Mouse (Mus musculus) midbrain, postnatal 0 days (tissue): Measurements from ENCODE around the gene Gm49373. TPM values are rescaled to one million over a fixed set of nuclear protein-coding genes. Genes with fewer than 3 reads are reported as not detected.
A peak's percentile ranks its signal among the peaks of the same experiment; 100 is the strongest.

Source experiments
- ATAC-seq: fragments of 200-750 bp; cut with Nextera tagmentation; 2 replicates; pipeline ENCODE4 v1.8.0; 2017; ENCODE audit warnings: moderate number of reproducible peaks, mild to moderate bottlenecking, moderate TSS enrichment, moderate library complexity; ENCODE audit not compliant: low FRiP score
- DNase-seq: peaks from one replicate; pipeline ENCODE4 v3.0.0-alpha.2; 2015; ENCODE audit warnings: low spot score
- H3K27ac ChIP-seq: fragments of 300-500 bp; sonication (generic); 2 replicates; pipeline ENCODE4 v1.5.1; 2014; ENCODE audit warnings: low read depth, mild to moderate bottlenecking, low read length, mixed read lengths
- H3K27me3 ChIP-seq: fragments of 300-500 bp; sonication (generic); 2 replicates; pipeline ENCODE4 v1.6.1; 2014; ENCODE audit warnings: low read length, control low read depth, mixed read lengths; ENCODE audit not compliant: insufficient read depth
- H3K36me3 ChIP-seq: fragments of 300-500 bp; sonication (generic); 2 replicates; pipeline ENCODE4 v1.6.1; 2014; ENCODE audit warnings: low read length, control low read depth, mixed read lengths; ENCODE audit not compliant: insufficient read depth
- H3K4me1 ChIP-seq: fragments of 300-500 bp; sonication (generic); 2 replicates; pipeline ENCODE4 v1.6.1; 2014; ENCODE audit warnings: mild to moderate bottlenecking, control low read depth, antibody characterized with exemption, low read length, mixed read lengths; ENCODE audit not compliant: insufficient read depth
- H3K4me2 ChIP-seq: fragments of 300-500 bp; sonication (generic); 2 replicates; pipeline ENCODE4 v1.6.1; 2014; ENCODE audit warnings: low read depth, mild to moderate bottlenecking, low read length, mixed read lengths; ENCODE audit not compliant: poor library complexity, severe bottlenecking
- H3K4me3 ChIP-seq: fragments of 300-500 bp; sonication (generic); 2 replicates; pipeline ENCODE4 v1.5.1; 2014; ENCODE audit warnings: low read depth, mild to moderate bottlenecking, low read length, moderate library complexity
- H3K9ac ChIP-seq: fragments of 300-500 bp; sonication (generic); replicated peaks from 2 replicates; pipeline ENCODE4 v1.6.1; 2014; ENCODE audit warnings: mild to moderate bottlenecking, low read length, moderate library complexity, mixed read lengths; ENCODE audit not compliant: poor library complexity, severe bottlenecking
- H3K9me3 ChIP-seq: fragments of 300-500 bp; sonication (generic); 2 replicates; pipeline ENCODE4 v1.6.1; 2016; ENCODE audit warnings: low read length, control low read depth
- CTCF ChIP-seq: IDR thresholded peaks from 2 replicates; pipeline ENCODE4 v1.5.1; 2016; ENCODE audit warnings: antibody characterized with exemption, mild to moderate bottlenecking
- WGBS: fragments of 180-500 bp; shearing (Covaris S2); extraction: QIAGEN DNeasy Blood & Tissue Kit; methylation state at CpG from one replicate; pipeline ENCODE4 v1.1.7; 2014; 5-methylcytosine and 5-hydroxymethylcytosine counted together
- polyA plus RNA-seq: library from polyadenylated mRNA; unstranded; fragments of >200 nt; fragmentation: Nextera tagmentation; extraction: Ambion mirVana; gene quantifications from 2 replicates; pipeline ENCODE4 v1.2.1, GENCODE M21; 2015
- total RNA-seq: library from RNA; depleted of rRNA; stranded (reverse); fragments of >200 nt; gene quantifications from 2 replicates; pipeline ENCODE4 v1.2.3, GENCODE M21; 2014

The Gm49373 gene
- total and polyA plus RNA-seq, 2 experiments from 2014 or later, result 0.94 to 2.7 TPM

DNA sequence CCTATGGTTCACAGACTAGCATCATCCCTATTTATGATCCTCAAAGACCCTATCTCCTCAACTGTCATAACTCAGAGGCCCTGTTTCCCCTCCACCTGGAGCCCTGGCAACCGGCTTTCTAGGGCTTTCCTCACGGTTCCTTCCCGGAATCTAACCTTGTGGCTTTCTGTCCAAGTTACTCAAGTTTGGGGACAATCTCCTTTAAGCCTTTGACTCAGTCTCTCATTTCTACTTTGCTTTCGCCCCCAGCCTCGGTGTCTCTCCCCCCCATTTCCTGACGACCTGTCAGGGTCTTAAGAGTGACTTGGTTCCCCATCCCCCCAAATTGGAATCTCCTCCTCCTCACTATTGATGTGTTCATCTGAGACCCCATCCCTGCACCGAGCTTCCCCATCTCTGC is 40.4 kb downstream of the Gm49373 start:
- no peaks in the 10 kb centered on the region for H3K36me3 ChIP-seq
- H3K9ac ChIP-seq, result peak overlapping the region; percentile 70
- peak overlapping the region; percentile 98 for H3K4me2 ChIP-seq
- DNase-seq (no peak), ATAC-seq (no peak)
- no peak overlapping the region for H3K27ac ChIP-seq
- H3K27me3 ChIP-seq, result peaks cover 75% of the 10 kb centered on the region
- 3% methylated on average over 7 of the region's 7 CpGs for WGBS
- peak overlapping the region; percentile 58 for H3K4me3 ChIP-seq
- peaks cover 36% of the 10 kb centered on the region; the same call in 1 of the 2 replicates for H3K4me1 ChIP-seq
- no peak for TF ChIP-seq CTCF
- H3K9me3 ChIP-seq, result no peaks in the 10 kb centered on the region

DNA sequence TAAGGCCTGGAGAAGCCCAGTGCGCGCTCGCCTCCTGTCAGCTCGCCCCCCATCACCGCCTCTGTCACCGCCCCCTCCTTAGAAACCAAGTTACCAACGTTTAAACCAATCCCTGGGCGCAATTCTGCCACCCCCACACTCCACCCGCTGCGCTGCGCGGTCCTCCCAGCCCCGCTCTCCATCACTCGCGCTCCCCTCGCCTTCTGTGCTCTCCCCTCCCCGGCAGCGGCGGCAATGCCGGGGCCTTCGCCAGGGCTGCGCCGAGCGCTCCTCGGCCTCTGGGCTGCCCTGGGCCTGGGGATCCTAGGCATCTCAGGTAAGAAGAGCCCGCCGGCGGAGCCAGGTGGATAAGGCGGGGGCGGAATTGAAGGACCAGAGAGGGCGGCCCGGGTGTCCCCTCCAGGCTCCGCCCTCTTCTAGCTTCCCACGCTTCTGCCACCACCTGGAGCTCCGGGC is 41.0 kb downstream of the Gm49373 start, which contains the start of gene Icam5:
Icam5 (plus strand) TSS at position 178 of the 456 bp plus-strand sequence.
- H3K27ac ChIP-seq, result peak within 1 kb of the TSS; percentile 52
- H3K27me3 ChIP-seq, result peaks cover 71% of the 10 kb centered on the region
- no peaks in the 10 kb centered on the region for H3K9me3 ChIP-seq
- DNase-seq (peak; percentile 59), ATAC-seq (peak; percentile 17; the same call in 1 of the 2 replicates)
- peak within 1 kb of the TSS; percentile 70 for H3K9ac ChIP-seq
- H3K4me1 ChIP-seq, result peaks cover 32% of the 10 kb centered on the region; the same call in 1 of the 2 replicates
- no peak; the same call in 1 of the 2 replicates for TF ChIP-seq CTCF
- no peaks in the 10 kb centered on the region for H3K36me3 ChIP-seq
- H3K4me3 ChIP-seq, result peak within 1 kb of the TSS; percentile 58
- WGBS, result 2% methylated on average over 33 of the region's 35 CpGs
- H3K4me2 ChIP-seq, result peak within 1 kb of the TSS; percentile 98

GRCm38 (mm10) chr9:21031251-21031895 is 41.5 kb downstream of the Gm49373 start:
- H3K4me2 ChIP-seq, result peak overlapping the region; percentile 98
- no peaks in the 10 kb centered on the region for H3K36me3 ChIP-seq
- ATAC-seq, result peak; percentile 60
- WGBS, result under 1% methylated on average over 36 of the region's 36 CpGs
- H3K9ac ChIP-seq, result peak overlapping the region; percentile 70
- H3K9me3 ChIP-seq, result no peaks in the 10 kb centered on the region
- peaks cover 66% of the 10 kb centered on the region for H3K27me3 ChIP-seq
- peaks cover 26% of the 10 kb centered on the region; the same call in 1 of the 2 replicates for H3K4me1 ChIP-seq
- H3K27ac ChIP-seq, result peak overlapping the region; percentile 52
- no peak; the same call in 1 of the 2 replicates for TF ChIP-seq CTCF
- peak overlapping the region; percentile 58 for H3K4me3 ChIP-seq
- DNase-seq, result peak; percentile 70

DNA sequence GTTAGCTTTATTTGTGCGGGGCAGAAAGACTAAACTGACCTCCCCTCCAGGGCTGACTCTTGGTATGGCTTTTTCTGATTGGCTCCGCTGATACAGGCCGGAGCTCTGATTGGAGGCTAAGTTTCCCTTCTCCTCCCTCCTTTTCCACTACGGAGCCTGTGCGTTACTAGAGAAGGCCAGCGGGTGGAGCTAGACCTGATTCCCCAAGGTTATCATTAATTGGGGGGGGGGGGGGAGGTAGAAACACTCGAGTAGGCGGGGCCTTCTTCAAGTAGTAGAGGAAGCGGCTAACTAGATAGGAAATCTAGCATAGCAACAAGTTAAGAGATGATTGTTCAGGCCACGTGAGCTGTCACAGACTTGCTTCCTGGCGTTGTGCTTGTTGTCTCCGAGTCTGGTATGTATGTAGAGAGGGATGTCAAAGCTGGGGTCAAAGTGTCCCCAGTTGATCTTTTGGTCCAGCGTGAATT is 42.1 kb downstream of the Gm49373 start:
- Histone ChIP-seq H3K9ac (no peak overlapping the region), H3K4me3 (peak overlapping the region; percentile 58), H3K4me2 (peak overlapping the region; percentile 98), H3K9me3 (no peaks in the 10 kb centered on the region), H3K36me3 (no peaks in the 10 kb centered on the region), H3K27me3 (peaks cover 61% of the 10 kb centered on the region), H3K4me1 (peaks cover 24% of the 10 kb centered on the region; the same call in 1 of the 2 replicates), H3K27ac (peak overlapping the region; percentile 52)
- ATAC-seq, result peak; percentile 69
- peak; percentile 73 for TF ChIP-seq CTCF
- peak; percentile 92 for DNase-seq
- WGBS, result under 1% methylated on average over 13 of the region's 13 CpGs

GRCm38 (mm10) chr9:21030055-21030600 is 42.8 kb downstream of the Gm49373 start:
- peaks cover 20% of the 10 kb centered on the region; the same call in 1 of the 2 replicates for H3K4me1 ChIP-seq
- H3K9me3 ChIP-seq, result no peaks in the 10 kb centered on the region
- peak overlapping the region; percentile 98; the same call in 1 of the 2 replicates for H3K4me2 ChIP-seq
- no peaks in the 10 kb centered on the region for H3K36me3 ChIP-seq
- H3K27me3 ChIP-seq, result peaks cover 54% of the 10 kb centered on the region
- H3K27ac ChIP-seq, result no peak overlapping the region
- no peak overlapping the region for H3K4me3 ChIP-seq
- TF ChIP-seq CTCF, result no peak
- DNase-seq, result no peak
- no peak overlapping the region for H3K9ac ChIP-seq
- ATAC-seq, result no peak
- 22% methylated on average over 22 of the region's 22 CpGs for WGBS
